Mouse (Mus musculus) brown adipose tissue, adult 24 weeks (tissue): ENCODE data around the gene Mrps16. TPM values are rescaled to one million over a fixed set of nuclear protein-coding genes. Genes with fewer than 3 reads are reported as not detected.

Experiments used
- H3K27ac ChIP-seq: fragments of 200-500 bp; replicated peaks from 2 replicates; pipeline ENCODE4 v1.5.1; 2012; ENCODE audit warnings: low read depth, mild to moderate bottlenecking, low read length
- H3K4me1 ChIP-seq: fragments of 200-500 bp; 2 replicates; pipeline ENCODE4 v1.6.1; 2012; ENCODE audit warnings: low read length, mixed read lengths; ENCODE audit not compliant: control insufficient read depth, insufficient read depth, insufficient read length
- H3K4me3 ChIP-seq: fragments of 200-500 bp; 2 replicates; pipeline ENCODE4 v1.5.1; 2012; ENCODE audit warnings: low read depth, mild to moderate bottlenecking, low read length, moderate library complexity; ENCODE audit not compliant: insufficient read depth
- polyA plus RNA-seq: library from polyadenylated mRNA; stranded (reverse); fragments of >200 nt; gene quantifications from 2 replicates; pipeline ENCODE4 v1.2.4, GENCODE M21; 2012; ENCODE audit not compliant: missing spikeins, insufficient read depth, insufficient read length

Gene Mrps16
- polyA plus RNA-seq, 1 experiment: 161 TPM

DNA sequence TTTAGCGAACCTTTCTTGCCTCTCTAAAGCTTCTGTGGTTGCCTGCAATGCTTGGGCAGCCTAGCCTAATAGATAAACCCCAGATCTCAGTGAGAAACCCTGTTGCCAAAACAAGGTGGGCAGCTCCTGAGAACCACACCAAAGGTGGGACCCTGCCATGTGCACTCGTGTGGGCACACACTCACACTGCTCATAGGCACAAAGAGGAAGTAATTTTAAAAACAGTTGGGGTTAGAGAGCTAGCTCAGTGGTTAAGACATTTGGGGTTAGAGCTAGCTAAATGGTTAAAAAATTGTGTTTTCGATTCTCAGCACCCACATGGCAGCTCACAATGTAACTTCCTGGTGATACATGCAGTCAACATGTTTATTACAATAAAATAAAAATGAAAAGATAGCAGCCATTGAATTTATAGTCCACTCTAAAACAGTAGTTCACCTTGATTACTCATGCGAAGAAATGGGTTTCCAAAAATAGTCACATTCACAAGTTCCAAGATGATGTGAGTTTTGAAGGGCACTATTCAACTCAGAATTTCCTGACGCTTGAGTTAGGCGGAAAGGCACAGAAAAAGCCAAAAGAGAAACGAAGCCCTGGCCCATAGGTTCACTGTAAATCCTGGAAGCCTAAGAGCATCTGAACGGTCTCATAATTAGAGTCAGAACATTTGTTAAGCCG lies 13.5 kb downstream of the Mrps16 start:
- H3K4me3 ChIP-seq: no peak overlapping the region
- no peaks in the 10 kb centered on the region for H3K4me1 ChIP-seq
- no peak overlapping the region for H3K27ac ChIP-seq

DNA sequence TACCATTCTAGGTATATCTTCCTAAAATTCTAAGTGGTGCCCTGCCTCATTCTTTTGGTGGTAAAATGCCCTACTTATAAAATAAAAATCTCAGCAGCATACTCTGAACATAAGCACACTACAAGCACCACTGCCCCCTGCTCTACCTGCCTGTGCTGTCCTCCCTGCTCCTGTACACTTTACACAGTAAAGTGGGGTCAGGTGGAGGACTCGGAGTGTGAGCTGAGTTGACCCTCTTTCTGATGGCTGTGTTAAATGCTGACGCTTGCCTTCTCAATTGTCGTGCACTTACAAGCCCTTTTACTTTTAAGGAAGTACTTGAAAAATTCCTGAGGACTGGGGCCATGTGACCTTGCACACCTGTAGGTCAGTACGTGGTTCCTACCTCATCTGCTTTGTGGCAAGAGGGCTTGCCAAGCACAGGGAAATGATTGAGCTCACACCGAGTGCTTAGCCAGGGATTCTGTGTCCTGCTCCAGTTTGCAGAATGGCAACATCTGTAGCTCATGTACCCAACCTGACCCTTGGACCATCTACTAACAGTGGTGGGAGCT lies 14.3 kb downstream of the Mrps16 start:
- no peak overlapping the region for H3K4me3 ChIP-seq
- H3K27ac ChIP-seq: no peak overlapping the region
- no peaks in the 10 kb centered on the region for H3K4me1 ChIP-seq

DNA sequence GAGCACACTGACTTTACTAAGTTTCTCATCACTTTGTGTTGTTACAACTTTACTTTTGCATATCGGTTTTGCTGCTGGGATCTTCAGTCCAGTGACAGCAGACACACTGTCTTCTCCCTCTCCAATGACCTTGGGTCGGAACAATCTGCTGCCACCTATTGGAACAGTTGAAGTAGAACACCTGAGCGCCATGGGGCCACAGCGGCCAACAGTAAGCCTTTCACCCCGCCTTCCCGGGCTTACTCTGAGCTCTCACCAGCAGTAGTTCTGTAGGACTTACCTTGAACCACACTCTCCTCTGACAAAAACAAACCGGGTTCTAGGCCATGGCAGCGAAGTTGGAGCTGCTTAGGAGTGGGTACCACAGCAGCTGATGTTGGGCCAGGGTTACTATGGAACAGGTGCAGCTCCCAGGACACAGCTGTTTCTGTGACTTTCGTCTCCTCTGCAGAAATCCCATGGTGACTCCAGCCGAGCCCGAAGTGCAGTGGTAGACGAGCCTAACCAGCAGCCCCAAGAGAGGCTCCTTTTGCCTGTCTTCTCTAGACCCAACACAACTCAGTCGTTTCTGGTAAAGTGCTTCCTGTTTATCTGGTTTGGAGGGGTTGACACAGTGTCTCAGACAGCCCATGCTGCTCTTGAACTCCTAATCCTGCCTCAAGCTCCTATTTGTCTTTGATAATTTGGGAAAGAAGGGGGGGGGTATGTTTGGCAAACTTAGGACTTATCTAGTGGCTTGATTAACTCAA lies 14.9 kb downstream of the Mrps16 start:
- Histone ChIP-seq H3K4me3 (no peak overlapping the region), H3K27ac (no peak overlapping the region)

DNA sequence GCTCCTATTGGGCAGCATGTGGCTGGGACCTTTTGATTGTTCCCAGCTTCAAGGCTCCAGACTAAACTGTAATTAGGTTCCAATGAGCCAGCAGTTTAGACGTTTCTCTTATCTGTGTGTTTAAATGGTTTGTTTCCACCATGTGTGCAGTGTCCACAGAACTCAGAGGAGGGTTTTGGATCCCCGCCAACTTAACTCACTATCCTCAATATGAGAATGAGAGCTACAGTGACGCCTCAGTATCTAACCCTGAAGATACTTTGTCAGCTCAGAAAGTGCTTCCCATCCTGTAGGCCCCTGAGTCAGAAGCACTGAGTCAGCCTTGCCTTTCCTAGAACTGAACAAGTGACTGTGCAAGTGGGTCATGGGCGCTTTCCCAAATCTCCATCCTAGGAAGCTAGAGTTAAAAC lies 16.3 kb downstream of the Mrps16 start:
- Histone ChIP-seq H3K4me3 (no peak overlapping the region), H3K4me1 (no peaks in the 10 kb centered on the region), H3K27ac (no peak overlapping the region)

More for the DNA sequence above, 14.9 kb downstream of the Mrps16 start:
- H3K4me1 ChIP-seq: no peaks in the 10 kb centered on the region

DNA sequence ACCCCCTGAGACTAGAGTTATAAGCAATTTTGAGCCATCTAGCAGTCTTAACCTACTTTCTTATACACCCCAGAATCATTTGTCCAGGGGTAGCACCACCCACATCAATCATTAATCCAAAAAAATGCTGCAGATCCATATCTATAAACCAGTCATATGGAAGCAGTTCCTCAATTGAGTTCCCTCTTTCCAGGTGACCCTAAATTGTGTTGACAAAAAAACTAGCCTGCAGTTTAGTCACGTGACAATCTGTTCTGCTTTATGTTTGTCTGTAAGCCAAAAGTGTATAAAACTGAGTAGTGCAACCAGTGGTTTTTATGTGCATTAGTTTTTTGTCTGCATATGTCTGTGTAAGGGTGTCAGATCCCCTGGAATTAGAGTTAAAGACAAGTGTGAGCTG lies 21.6 kb downstream of the Mrps16 start:
- no peak overlapping the region for H3K4me3 ChIP-seq
- H3K4me1 ChIP-seq: no peaks in the 10 kb centered on the region
- H3K27ac ChIP-seq: no peak overlapping the region

DNA sequence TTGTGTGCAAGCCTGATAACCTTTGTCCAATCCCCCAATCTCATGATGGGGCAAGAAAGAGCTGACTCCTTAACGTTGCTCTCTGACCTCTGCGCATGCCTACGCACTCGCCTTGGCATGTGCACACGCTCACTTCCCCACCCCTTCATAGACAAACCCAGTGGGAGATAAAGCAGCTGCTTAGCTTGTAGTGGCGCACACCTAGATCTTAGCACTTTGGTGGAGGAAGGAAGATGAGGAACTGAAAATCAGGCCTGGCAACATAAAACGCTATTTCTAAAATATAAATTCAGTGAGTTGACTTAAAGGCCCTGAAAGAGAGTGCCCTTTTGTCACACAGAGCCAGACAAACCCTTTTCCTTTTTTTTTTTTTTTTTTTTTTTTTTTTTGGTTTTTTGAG lies 22.6 kb downstream of the Mrps16 start:
- H3K4me1 ChIP-seq: no peaks in the 10 kb centered on the region
- H3K27ac ChIP-seq: no peak overlapping the region
- no peak overlapping the region for H3K4me3 ChIP-seq

DNA sequence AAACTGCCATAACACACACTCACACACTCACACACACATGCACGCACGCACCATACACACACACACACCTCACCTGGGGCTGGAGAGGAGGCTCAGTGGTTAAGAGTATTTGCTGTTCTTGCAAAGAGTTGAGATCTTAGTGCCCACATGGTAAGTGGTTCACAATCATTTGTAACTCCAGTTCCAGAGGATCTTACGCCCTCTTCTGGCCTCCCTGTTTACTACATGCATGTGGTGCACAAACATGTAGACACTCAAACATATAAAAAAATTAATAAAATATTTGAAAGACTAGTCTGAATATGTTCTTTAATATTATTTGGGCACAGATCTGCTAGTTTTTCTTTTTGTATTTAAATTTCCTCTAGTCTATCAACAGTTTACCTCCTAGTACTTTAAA lies 25.2 kb downstream of the Mrps16 start:
- Histone ChIP-seq H3K4me3 (no peak overlapping the region), H3K27ac (no peak overlapping the region)

DNA sequence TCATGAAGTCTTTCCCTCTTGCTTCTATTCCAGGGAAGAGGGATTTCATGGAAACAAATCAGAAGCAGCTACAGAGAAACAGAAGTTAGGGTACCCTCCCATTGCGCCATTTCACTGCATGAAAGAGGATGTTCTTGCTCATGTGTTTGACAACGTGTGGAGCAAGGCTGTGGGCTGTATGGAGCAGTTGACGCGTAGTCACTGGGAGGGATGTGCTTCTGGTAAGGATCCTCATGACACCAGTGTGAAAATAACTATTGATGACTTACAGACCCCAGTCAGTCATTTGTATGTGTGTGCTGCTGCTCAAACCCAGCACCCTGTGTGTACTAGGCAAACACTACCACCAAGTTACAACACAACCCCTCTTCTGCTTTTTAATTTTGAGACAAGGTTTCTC lies 30.2 kb downstream of the Mrps16 start:
- no peak overlapping the region for H3K4me3 ChIP-seq
- H3K27ac ChIP-seq: no peak overlapping the region
- no peaks in the 10 kb centered on the region for H3K4me1 ChIP-seq

More for the DNA sequence above, 25.2 kb downstream of the Mrps16 start:
- H3K4me1 ChIP-seq: no peaks in the 10 kb centered on the region

DNA sequence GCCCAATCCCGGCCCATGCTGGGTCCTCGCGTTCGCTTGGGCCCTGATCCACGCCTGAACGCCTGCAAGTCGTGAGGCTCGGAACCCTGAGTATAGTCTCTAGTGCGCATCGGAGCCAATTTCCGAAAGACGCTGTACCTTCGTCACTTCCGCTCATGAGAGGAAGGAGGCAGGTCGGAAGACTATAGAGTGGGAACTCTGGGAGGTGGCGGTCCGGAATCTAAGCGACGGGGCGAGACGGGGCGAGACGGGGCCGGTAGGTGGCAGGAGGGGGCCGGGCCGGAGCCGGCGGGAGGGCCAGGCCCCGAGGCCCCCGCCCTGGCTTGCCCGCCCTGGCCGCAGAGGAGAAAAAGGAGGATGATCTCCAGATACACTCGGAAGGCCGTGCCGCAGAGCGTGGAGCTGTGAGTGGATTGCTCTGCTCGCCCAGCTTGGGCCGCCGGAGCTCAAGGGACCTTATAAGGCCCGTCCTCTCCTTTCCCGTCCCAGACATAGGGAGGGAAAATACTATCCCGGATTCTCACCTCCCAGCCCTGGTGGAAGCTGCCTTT lies 45.4 kb downstream of the Mrps16 start, which contains the start of the genes Ecd and Fam149b:
TSS of gene Ecd (minus strand) at position 131 of the 551 bp plus-strand sequence.
TSS of gene Fam149b (plus strand) at position 172 of the 551 bp plus-strand sequence.
- Histone ChIP-seq H3K27ac (peak within 1 kb of the TSS; percentile 79), H3K4me1 (no peaks in the 10 kb centered on the region), H3K4me3 (peak within 1 kb of the TSS; percentile 98)

DNA sequence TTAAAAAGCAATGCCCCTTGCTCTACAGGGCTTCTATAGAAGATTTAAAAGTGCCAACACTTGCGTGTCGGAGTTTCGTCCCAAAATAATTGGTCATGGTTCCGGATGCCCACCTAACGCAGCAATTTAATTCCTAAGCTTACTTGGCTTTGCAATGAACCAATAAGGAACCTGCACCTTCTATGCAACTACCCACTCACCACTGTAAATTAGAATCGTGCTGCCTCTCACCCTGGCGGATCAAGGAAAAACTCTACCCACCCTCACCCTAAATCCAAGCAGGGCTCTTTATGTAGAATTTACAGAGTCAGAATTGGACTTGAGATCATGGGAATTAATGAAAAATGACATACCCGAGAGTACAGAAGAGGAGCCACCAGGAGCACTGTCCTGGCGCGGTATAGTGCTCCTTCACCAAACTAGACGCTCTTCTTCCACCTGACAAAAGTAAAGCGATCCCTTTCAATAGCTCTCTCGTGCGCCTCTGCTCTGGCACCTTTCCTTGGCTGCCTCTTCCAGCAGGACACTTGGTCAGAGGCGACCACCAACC lies 45.9 kb downstream of the Mrps16 start:
- peak overlapping the region; percentile 98 for H3K4me3 ChIP-seq
- H3K4me1 ChIP-seq: no peaks in the 10 kb centered on the region
- H3K27ac ChIP-seq: peak overlapping the region; percentile 79

DNA sequence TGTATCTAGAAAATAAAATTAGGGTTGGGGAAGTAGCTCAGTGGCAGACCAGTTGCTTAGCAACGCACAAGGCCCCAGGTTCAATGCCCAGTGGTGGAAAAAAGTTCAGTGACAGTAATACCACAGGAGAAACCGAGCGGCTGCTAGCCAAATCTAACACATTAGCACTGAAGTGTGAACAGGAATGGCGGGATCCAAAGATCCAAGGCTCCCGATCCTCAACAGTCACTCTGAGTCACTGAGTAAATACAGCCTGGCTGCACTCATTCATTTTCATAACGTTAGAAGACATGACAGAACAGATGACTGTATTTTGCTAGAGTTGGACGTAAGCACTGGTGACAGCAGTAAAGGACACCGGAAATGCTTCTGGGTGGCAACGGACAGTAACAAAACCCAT lies 47.5 kb downstream of the Mrps16 start:
- Histone ChIP-seq H3K4me1 (no peaks in the 10 kb centered on the region), H3K27ac (no peak overlapping the region), H3K4me3 (no peak overlapping the region; the same call in 1 of the 2 replicates)

DNA sequence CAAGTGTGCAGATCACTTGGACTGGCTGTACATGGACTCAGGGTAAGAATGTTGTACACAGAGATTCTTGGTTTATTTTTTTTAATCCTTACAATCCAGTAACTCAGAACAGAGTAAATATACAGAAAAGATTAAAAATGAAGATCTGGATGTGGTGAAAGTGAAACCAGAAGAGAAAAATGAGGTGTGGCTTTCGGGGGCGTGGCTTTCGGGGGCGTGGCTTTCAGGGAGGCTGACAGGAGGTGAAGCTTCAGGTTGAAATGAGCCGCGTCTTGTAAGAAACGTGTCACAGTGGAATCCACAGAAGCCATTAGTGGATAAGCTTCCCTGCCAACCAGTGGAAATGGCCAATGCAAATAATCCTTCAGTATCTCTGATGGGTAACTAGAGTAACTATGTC lies 52.6 kb downstream of the Mrps16 start:
- no peak overlapping the region for H3K4me3 ChIP-seq
- no peaks in the 10 kb centered on the region for H3K4me1 ChIP-seq
- no peak overlapping the region for H3K27ac ChIP-seq

DNA sequence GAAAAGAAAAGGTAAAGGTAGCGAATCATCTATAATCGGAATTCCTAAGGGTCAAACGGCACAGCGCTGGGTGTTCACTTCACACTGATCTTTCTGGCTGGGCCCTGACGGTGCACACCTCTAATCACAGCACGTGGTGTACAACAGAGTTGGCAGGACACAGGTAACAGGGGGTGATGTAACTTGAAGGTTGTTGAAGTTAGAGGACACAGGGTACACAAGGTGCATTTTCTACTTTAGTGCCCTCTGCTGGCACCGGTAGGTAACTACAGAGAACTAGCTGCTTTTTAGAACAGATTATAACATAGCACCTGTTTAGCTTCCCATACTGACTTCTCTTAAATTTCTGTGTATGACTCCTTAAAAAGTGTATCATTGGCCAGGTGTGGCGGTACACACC lies 53.3 kb downstream of the Mrps16 start:
- H3K27ac ChIP-seq: no peak overlapping the region
- no peaks in the 10 kb centered on the region for H3K4me1 ChIP-seq
- H3K4me3 ChIP-seq: no peak overlapping the region

DNA sequence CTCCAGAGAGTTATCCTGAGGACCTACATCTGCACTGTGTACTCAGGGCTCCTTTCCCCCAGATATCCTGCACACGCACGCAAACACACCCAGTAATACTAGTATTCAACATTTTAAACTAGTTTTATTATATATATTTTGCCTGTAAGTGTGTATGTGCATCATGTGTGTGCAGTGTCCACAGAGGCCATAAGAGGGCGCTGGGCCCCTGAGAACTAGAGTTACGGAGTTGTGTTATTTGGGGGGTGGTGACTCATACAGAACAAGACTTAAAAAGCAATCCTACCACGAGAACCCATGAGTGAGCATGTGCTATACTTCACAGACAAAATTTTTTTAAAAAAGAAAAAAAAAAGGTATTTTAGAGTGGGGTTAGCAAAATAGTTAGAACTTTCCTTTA lies 54.0 kb downstream of the Mrps16 start:
- no peak overlapping the region for H3K27ac ChIP-seq
- H3K4me1 ChIP-seq: no peaks in the 10 kb centered on the region
- H3K4me3 ChIP-seq: no peak overlapping the region
